Mouse (Mus musculus): ENCODE measurements around the gene Arid5b.

The Arid5b gene

DNA sequence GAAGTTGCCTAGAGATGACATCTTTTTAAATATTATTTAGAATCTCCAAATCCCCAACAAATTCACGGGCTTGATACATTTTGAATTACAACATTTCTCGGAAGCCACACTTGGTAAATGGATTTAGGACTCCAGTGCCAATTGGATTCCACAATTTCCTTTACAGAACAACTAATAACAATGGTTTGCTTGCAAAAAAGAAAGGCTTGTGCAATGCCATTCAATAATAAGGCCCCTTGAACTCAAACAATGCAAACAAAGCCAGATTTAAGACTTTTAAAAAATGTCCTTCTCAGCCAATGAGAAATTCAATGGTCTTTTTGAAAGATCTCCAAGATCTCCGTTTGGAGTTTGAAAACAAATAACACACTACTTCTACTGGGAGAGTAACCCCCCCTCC, 185.0 kb downstream of the Arid5b start:
- CTCF ChIA-PET, result interaction anchor here (0.6 kb wide), 1 partner anchor 115 kb away, joined by 3 read pairs; no protein-coding TSS in a partner anchor

- CTCF ChIA-PET, result no interaction called here
These were observed 186.7 kb downstream of the Arid5b start for GRCm38 (mm10) chr10:68091840-68092239.

DNA sequence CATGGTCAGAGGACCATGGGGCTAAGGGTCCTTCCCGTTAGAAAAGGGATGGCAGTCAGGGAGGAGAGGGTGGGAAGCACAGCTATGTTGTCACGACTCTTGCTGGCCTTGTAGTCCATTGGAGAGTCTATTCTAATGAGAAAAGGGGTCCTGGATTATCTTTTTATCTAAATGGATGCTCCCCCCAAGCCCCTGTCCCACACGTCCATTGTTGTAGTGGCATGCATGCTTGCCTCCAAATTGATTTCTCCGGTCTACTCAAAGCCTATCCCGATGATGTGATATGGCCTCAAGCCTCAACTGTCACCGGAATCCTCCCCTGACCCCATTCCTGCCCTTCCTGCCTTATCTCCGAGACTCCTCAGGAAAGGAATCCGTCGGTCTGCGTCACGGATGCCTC, 187.5 kb downstream of the Arid5b start:
- CTCF ChIA-PET, result no interaction called here

- CTCF ChIA-PET, result interaction anchor here (0.7 kb wide), 1 partner anchor 111 kb away, joined by 3 read pairs; the partner anchor contains the start of gene Rtkn2
These were observed 188.0 kb downstream of the Arid5b start for GRCm38 (mm10) chr10:68090544-68090943.

GRCm38 (mm10) chr10:68090197-68090535, 188.4 kb downstream of the Arid5b start:
- CTCF ChIA-PET, result interaction anchor here (0.7 kb wide), 1 partner anchor 111 kb away, joined by 3 read pairs; the partner anchor contains the start of gene Rtkn2

DNA sequence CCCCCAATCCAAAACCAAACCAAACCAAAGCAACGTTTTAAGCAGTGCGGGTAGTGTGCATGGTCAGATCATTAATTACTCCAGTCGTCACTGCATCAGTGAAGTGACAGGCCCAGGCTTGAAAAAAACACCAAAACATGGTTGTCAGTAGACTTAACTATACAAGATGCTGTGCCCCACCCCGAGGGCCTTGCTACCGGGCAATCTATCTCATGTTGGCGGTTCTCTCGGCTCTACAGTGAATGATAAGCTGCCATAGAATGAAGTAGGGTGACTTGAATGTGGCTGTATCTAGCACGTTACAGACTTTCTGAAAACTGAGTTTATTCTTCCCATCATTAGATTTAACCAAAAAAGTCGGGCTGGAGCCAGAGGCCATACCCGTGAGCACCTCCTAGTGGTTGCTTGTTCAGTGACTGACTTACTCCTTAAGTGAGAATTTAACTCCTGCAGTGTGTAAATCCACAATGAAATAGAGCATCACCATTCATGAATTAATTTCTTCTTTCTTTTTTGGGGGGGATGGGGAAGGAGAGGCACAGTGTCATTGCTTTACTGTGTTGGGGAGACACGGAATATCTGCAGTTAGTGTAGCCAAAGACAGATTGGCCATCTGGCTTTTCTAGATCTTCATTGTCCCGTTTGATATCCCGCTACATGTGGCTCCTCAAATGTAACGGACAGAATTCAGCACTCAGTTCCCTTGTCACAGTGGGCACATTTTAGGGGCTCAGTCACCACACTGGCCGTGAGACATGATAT, 188.9 kb downstream of the Arid5b start:
- CTCF ChIA-PET, result no interaction called here

DNA sequence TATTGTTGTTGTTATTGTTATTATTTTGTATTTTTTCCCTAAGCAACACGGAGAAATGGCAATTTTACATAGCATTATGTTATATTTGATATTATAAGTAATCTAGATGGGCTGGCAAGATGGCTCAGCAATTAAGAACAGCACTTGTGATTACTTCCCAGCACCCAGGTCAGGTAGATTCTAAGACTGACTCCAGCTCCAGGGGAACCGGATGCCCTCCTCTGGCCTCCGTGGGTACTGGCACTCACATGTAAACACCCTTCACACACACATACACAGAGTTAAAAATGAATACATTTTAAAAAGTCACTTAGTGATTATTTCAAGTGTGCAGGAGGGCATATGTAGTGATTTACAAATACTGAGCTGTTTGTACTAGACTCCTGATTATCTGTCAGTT, 190.8 kb downstream of the Arid5b start:
- CTCF ChIA-PET, result no interaction called here

- CTCF ChIA-PET, result no interaction called here
These were observed 191.6 kb downstream of the Arid5b start for GRCm38 (mm10) chr10:68086973-68087372.

GRCm38 (mm10) chr10:68085574-68085973, 193.0 kb downstream of the Arid5b start:
- CTCF ChIA-PET, result no interaction called here

DNA sequence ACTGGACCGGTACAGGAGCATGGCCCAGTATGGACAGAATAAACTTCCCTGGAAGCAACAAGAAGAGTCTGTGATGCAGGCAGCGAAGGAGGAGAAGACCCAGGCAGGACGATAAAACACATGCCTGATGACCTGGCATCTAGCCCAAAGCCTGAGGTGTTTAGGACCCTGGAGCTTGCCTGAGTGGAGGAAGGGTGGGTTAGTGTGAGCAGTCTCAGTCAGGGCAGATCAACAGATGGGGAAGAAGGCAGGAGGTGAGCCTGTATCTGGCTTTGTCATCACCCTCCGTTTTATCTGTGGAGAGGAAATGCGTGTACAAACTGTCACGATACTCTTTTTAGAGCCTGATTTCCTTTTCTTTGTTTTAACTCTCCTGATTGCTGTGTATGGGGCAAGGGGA, 196.8 kb downstream of the Arid5b start:
- CTCF ChIA-PET, result no interaction called here

- CTCF ChIA-PET, result no interaction called here
These were observed 198.4 kb downstream of the Arid5b start for GRCm38 (mm10) chr10:68079910-68080670.

GRCm38 (mm10) chr10:68078708-68079107, 199.8 kb downstream of the Arid5b start:
- CTCF ChIA-PET, result no interaction called here

GRCm38 (mm10) chr10:68075181-68075580, 203.4 kb downstream of the Arid5b start:
- CTCF ChIA-PET, result interaction anchor here (0.7 kb wide), 1 partner anchor 882 kb away, joined by 4 read pairs; no protein-coding TSS in a partner anchor

DNA sequence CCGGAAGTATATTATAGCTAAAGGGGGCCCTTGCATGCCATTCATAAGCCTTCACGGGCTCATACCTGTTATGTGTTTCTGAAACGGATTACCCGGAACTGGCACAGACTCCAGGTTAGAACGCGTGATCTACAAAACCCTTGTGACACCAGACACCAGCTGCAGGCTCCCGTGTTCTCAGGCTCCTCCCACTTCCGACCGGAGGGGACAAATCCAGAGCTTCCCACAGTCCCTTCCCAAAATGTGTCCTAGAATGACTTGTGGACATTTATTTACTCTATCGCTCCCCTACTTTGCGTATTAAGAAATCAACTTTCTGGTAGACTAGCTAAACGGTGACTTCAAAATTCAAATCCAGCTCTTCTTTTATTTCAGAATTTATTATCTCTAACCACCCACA, 204.2 kb downstream of the Arid5b start:
- CTCF ChIA-PET, result no interaction called here

GRCm38 (mm10) chr10:68072626-68073025, 205.9 kb downstream of the Arid5b start:
- CTCF ChIA-PET, result no interaction called here

DNA sequence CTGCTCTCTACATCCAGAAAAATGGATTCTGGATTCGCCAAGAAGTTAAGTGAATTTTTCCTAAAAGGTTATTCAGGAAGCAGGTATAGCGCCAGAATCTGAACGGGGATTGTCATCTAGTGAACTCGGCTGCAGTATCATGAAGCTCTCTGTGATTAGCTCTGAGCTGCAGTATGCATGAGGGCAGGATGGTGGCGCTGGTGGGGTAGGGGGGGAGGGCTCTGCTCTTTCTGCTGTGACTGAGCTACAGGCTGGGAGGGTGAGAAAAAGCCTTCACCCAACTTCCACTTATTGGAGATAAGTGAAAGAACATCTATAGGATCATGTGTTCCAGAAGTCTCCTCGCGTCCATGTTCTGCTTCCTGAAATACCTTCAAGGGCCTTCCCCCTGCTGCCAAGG, 207.5 kb downstream of the Arid5b start:
- CTCF ChIA-PET, result no interaction called here

DNA sequence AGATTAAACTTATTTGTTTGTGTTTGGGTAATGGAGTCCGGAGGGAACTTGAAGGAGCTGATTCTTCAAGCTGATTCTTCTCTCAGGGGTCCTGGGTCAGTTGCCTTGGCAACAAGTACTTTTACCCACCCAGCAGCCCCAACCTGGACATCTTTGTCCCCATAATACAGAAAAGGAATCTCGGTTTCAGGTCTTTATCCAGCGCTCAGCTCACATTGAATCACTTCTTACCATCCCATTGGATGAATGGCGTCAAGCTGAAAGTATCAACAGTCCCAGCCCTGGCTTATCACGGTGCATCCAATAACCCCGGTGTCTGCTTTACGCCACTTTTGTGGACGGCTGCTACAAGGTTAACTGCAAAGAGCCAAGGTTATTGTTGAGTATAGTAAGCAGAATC, 210.1 kb downstream of the Arid5b start:
- CTCF ChIA-PET, result no interaction called here

- CTCF ChIA-PET, result no interaction called here
These were observed 210.6 kb downstream of the Arid5b start for GRCm38 (mm10) chr10:68067961-68068360.

DNA sequence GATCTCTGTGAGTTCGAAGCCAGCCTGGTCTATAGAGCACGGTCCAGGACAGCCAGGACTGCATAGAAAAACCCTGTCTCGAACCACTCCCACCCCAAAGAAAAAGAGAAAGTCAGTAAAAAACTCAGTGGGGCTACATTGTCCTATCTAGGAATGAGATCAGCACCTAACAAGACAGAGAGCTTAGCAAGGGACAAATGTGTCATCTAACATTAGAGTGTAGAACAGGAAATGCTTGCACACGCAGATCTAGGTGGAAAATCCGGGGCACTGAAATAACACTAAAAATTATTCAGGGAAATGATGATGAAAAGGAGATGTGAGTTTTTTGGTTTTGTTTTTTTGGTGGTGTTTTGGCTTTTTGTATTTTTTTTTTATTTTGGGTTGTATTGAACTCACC, 212.4 kb downstream of the Arid5b start:
- CTCF ChIA-PET, result no interaction called here

GRCm38 (mm10) chr10:68064571-68064970, 214.0 kb downstream of the Arid5b start:
- CTCF ChIA-PET, result no interaction called here

GRCm38 (mm10) chr10:68063806-68064545, 214.6 kb downstream of the Arid5b start:
- CTCF ChIA-PET, result no interaction called here

DNA sequence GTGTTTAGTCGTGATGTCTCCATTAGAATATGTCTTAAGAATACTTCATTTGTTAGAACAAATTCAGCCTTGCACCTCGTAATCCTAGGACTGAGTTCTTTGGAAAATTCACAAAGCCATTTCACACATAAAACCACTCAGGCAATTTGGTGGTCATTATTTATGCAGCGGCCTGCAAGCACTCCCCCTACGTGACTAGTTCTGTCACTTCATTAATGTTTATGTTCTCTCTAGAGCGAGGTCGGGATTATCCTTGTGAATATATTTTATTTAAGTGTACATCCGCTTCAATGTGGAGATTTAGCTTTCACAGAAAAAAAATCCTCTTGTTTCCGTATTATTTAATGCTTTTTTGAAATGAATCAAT, 217.3 kb downstream of the Arid5b start:
- CTCF ChIA-PET, result no interaction called here

All from spleen, embryonic (tissue).